Mouse (Mus musculus): ENCODE results near the gene Ggct.
"Not testable (repeated sequence)": the region's sequence is repeated elsewhere in the genome, so short reads cannot be mapped to it uniquely, and the experiment has no call there.

Ggct gene

DNA sequence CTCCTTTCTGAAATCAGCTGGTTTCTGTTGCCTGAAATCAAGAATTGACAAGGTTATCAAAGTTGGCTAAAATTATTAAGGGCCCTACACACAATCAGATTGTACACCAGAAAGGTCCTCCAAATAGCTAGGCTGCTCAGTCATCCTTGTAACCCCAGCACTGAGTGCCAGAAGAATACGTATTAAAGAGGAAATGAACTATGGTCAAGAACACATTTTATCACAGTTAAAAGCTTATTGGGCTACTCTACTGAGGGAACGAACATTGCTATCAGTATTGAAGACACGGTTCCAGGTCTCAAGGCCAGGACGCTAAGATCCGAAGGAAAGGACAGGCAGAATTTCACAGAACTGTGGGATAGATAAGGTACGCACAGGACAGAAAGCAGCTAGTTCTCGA, 609 bp downstream of the Ggct start:
- DNase-seq, result no peak

DNA sequence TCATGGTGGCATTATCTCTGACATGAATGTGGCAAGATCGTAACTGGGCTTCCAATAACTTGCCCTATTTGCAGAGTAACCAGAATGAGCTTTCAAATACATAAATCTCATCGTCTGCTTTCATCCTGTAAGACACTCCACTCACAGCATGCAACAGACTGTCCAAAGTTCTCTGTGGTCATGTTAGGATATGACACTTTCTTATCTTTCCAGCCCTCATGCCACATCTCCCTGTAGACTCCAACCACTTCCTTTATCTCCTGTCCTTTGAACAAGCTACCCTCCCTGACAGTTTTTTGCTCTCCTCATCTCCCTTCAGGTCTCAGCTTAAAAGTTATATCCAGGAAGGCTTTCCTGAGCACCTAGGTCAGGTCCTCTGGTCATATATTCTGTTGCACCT, 1.6 kb downstream of the Ggct start:
- DNase-seq, result no peak

DNA sequence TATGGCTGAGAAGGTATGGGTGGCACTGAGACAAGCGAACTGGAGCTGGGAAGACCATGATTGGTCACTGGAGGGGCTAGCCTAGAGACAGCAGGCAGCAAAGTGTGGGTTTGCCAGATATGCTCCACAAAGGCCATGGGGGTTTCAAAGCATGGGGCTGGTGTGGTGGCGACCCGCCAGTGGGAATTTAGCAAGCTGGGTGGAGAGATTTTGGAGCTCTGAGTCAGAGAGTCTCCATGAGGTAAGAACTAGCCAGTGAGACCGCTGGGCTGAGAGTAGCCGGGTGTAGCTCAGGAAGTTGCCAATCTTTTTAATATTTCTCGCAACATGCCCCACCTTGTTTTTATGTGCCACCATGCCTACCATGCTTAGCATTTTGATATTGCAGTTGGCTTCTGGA, 4.6 kb downstream of the Ggct start:
- no peak for DNase-seq

DNA sequence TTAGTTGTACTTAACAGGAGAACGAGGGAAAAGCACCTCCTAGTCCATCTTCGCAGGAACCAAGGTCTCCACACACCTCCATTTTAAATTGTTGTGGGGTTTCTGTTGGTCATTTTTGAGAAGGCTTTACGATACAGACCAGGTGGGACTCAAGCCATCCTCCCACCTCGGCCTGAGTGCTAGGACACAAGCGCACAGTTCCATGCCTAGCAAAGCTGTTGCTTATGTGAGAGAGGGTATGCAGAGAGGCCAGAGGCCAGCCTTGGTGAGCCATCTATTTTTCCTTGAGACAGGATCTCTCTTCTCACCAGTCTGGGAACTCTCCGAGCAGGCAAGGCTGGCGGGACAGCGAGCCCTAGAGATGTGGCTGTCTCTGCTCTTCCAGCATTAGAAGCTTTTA, 8.7 kb downstream of the Ggct start:
- DNase-seq, result no peak

DNA sequence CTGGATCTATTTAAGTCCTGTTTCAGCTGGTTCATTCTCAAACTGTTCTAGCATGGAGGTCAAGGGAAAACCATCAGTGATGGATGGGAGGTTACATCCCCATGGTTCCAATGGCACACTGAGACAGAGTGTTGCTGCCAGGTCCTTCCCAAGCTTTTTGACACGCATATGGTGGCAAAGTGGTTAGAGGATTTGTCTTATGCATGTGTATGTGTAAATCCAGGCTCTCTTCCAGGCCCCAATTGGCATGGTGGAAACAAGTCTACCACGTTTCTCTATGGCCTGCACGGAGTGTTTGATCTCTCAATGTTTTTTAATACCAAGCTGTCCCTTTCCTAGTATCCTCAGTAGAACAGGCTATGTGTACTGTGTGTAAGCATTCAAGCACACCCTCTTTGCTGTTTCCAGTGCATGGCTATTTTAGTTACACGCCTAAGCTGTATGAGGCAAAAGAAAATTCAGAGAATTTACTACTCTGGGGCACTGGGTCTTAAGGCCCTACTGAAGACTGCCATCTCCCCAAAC, 9.2 kb downstream of the Ggct start:
- no peak for DNase-seq

DNA sequence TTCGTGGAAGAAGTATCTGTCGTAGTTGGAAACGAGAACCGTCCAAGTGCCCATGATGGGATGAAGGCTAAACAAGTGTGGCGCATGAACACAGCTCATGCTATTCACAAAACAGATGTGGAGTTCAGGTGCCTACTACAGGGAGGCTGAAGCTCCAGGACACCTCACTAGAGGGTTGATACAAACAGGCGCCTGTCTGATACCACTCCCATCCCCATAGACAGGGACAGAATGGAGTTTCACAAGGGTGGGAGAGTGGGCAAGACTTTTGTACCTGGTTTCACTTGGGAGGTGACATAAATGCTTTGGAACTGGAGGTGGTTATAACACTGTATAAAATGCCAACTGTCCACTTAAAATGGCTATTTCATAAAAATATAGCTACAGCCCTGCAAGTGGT, 13.3 kb downstream of the Ggct start:
- DNase-seq, result no peak

DNA sequence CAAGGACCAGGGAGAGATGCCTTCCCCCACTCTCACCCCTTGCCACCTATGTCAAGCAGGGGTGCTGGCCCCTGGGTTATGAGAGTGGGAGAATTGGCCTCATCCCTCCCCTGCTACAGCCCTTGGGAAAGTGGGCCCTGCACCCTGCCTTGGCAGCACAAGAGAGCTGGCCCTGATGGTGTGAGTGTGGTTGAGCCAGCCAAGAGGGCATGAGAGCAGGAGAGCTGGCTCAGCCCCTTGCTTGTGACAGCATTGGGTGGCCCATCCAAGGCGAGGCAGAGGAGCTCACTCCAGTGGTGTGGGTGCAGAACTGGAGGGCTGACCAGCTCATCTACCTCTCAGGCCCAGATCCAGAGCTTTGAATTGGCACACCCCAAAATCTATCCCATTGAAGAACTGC, 17.1 kb downstream of the Ggct start:
- no peak for DNase-seq

DNA sequence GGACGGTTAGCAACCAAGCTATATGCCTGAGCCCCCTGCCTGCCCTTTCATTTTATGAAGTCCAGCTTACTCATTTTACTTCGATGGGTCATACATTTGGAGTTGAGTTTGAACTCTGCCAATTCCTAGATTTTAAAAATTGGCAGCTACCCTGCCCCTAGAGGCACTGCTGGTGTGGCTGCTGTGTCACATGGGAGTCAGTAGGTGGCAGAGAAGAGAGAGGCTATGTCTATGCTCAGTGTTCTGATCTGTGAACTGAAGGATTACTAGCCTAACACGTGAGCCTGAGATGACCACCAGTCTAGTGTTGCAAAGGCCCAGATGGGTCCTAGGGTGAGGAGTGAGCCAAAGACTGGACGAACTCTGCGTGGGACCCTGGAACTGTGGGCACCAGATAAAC, 18.2 kb downstream of the Ggct start:
- peak; percentile 41 to 51 for DNase-seq

DNA sequence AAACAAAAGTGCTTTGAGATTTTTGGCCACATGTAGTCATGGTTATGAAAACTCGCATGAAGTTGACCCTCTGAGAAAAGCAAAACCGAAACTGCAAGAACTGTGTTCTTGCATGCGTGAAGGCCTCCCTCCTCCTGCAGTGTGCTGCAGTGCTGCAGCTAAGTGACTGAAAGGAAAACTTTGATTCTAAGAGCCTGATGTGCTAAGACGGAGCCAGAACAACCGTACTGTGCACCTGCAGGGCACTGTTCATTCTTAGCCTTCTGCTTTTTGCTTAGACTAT, 19.9 kb downstream of the Ggct start:
- DNase-seq, result peak; percentile 22 to 43

DNA sequence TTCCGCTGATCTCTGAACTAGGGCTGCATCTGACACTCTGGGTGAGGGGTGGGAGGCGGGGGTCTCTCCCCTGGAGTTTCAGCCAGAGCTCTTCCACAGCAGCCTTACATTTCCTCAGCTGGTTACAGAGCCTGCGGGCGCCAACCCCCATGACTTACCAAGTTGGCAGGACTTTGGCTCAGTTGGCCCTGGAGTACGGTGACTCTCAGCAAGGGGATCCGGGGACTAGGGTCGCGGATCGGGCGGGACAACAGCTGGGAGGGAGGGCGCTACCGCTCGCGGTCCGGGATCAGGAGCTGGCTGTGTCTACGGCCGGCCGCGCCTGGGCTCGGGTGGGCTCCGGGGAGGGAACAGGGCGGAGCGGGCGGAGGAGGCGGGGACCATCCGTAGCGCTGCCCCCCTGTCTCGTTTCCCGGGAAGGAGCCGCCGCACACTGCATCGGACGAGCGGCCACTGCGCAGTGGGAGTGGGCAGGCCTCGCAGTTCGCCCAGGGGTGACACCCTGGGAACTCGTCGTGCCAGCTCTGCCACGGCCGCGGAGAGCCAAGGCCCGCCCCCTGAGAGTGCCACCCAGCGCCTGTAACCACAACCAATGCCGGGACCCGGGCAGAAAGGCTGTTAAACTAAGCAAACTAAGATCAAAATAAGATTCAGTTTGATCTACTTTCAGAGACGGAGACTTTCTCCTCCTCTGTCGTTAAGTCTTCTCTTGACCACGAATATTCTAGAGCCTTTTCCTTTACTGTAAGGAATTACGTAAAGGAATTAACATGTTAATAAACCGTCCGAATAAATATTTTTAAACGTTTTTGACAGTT, 20.4 kb downstream of the Ggct start, which contains the start of gene Nod1:
Gene Nod1, minus strand, starts transcription at position 502 of the 818 bp plus-strand sequence.
- DNase-seq, result peak; percentile 68 to 74

DNA sequence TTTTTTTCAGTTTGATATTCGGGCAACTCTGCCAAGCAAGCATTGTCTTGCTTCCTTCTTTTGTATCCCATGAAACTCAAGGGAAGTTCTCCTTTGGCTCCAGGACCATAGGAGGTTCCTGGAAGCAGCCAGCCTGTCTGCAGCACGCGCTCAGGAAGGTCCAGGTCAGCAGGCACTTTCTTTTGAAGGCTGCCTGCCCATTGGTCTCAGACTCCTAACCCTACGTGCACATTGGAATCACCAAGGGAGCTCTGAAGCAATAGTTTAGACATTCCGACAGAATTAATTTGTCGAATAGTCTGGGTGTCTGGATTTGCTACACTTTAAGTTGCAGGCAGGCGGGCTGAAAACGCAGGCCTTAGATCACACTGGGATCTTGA, 21.0 kb downstream of the Ggct start:
- DNase-seq, result no peak

DNA sequence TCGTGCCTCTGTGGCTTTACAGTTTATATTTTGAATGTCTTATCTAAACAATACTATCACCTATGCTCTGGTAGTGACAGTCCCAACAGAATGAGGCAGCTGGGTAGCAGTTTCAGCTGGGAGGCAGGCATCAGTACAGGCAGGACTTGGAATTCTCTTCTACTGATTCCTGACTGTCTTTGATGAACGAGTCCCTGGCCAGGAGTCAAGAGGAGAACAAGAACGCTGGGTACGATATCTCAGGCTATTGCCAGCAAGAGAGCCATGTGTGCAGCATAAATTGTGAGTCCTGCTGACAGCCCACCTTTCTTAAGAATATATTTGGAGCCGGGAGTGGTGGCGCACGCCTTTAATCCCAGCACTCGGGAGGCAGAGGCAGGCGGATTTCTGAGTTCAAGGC, 22.2 kb downstream of the Ggct start:
- no peak for DNase-seq

DNA sequence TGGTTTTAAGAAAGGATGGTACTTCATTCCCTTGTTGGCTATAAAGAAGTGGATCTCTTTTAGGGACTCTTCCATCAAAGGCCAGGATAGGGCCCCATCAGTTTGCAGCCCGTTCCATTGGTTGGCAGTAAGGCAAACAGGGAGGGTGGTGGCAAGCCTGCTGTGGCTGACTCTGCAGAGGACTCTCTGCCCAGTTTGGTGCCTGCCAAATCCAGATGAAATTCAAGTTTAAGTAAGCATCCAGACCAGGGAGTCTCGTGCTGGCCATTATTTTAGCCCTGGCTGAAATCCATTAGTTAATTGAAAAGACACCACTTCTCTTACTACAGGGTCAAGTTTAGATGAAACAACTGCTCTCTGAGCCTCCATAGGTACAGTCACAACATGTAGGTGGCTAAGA, 22.9 kb downstream of the Ggct start:
- no peak for DNase-seq

DNA sequence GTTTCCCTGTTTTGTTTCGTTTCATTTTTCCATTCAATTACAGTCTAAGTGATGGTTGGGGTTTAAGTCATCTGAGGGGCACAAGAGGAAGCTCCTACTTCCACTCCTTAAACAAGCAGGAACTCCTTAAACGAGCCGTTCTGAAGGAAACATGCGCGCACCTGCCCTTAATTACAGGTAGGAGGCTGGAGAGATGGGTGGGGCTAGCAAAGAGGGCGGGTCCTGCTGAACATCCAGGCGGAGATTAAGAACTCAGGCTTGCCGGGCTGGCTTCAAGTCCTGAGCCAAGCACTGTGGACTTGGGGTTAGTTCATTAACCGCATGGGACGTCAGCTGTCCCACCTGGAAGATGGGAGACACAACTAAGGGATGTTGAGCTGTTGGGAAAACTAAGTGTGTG, 25.2 kb downstream of the Ggct start:
- DNase-seq, result no peak

DNA sequence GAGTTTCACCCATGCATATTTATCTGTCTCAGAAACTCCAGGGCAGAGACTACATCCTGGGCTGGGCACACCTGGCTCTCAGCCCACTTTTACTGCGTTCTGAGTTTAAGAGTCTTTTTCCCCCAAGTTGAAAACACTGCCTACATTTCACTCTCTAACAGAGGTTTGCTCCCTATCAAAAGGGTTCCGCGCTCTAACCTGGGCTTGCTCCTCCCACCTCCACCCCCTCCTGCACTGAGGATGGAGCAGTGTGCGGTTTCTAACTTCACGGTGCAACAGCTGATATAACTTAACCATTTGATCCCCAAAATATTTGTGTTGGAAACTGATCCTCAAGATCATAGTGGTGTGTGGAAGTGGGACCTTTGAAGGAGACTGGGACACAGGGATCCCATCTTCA, 27.5 kb downstream of the Ggct start:
- peak in 1 of 2 experiments; percentile 27 for DNase-seq

DNA sequence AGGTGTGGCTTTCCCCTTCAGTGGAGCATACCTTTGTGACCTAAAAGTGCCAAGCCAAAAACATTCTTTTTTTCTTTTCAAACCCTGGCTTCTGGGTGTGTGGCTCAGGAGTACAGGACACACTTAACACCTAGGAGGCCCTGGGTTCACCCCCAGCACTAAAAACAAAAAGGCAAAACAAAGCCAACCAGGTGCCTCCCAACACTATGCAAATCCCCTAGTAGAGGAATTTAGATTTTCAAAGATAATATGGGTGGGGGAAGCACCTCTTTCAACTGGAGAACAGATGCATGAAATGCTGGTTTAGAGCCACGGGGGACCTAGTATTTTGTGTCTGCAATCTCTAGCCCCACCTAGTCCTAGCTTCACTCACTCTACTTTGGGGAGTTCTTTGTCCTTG, 28.0 kb downstream of the Ggct start:
- no peak for DNase-seq

DNA sequence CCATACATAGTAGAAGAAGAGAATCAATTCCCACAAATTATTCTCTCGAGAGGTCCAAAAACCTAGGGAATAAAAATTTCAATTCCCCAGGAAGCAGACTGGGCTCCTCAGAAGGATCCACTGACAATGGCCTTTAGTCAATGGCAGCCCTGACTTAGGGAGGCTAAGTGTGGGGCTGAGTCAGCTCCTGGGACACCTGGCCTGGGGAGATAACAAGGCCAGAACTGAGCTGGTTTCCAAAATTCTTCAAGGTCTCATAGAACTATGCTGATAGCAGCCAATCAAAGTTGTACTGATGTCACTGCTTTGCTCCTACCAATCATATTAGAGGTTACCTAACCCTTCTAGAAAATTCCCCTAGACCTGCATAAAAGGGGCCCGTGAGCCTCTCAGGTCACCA, 29.2 kb downstream of the Ggct start:
- no peak for DNase-seq

DNA sequence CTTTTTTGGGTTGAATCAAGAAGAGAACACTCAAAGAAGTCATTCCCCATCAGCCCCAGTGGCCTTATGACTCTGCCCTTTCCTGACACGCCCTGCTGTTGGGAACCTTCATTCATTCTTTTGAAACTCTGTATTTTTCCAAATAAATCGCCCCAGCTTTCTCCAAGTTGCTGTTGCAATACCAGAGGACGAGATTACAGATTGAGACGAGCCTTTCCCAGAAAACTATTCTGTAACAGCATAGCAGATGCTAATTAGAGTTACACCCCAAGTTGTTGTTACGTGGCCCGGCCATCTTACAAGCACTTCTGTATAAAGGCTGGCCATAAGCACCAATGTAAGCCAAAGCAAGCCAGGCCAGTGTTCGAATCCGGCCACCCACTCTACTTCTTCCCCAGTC, 35.1 kb downstream of the Ggct start:
- DNase-seq, result no peak

DNA sequence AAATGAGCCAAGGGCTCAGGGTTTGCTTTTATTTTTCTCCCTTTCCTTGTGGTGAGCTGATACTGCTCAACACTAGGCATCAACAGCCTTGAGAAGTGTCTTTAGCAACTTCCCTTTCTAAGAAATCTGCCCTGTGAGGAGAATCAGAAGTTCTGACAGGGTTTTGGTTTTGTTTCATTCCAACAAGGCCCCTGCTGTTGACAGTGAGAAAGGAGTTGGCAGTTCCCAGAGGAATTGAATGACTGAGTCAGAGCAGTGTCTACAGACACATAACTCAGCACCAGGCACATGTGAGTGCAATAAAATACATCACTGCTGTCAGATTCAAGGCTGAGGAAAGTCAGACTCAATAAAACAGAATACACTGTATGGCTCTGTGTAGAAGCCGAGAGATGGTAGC, 36.3 kb downstream of the Ggct start:
- DNase-seq, result no peak

DNA sequence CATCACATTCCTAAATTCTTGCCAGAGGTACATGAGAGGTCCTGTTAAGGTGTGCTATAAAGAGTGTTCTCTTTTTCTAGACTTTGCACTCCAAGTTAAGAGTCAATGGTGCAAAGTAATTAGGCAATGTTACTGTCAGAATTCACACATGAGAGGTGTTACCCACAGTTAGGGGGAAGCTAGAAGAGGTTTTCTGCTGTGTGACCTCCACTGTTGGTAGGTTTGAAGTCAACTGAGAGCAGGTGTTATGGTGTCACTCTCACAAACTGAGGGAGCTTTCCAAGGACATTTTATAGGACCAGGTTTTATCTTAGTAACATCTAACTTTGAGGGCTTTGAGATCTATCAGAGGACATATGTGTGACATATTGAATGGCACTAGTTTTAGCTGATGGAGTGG, 36.8 kb downstream of the Ggct start:
- DNase-seq, result no peak

DNA sequence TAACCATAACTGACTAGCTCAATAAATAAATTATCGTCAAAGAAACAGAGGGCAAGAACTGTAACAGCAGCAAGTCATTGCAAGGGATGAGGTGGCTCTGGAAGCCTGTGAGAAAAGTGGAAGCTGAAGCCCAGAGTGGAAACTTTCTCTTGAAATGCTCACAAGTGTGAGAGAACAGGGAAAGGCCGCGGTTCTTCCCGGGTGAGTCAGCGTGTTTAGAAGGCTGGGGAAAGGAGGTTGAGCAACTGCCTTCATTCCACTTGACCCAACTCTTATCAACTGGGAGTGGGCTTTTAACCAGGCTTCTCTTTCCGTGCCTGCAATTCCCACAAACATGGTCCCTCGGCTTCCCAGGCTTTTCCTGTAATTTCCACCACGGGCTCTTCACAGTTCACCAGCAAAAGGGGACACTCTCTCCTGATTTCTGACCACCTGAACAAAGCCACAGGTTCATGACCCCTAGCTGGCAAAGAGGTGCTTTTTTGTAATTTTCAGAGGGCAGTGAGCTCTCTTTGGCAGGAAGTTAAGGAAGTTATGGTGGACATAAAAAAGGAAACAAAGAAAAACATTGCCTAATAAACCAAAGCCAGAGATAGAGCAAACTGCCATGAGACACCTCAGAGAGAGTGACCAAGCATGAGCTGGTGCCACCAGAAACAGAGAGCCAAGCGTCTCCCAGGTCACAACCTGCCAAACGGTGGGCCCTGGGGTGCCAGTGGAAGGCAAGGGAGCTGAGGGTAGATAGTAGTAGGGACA, 37.9 kb downstream of the Ggct start:
- DNase-seq, result no peak

DNA sequence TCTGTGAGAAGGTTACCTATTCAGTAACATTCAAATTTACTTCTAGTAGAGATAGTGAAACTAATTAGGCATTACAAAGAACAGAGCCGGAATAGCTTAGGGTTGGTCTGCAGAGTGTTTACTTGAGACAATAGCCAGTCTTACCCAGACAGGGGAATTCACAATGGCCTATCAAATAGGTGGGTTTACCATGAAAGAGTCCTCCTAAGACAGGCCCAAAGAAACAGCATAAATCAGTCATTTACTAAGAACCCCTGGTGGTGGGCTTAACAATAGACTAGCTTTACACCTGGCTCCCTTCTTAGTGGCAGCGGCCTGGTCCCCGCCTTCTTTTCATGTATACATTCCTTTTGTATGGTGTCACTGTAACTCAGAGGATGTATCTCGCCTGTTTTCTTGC, 39.4 kb downstream of the Ggct start:
- not testable (repeated sequence) for DNase-seq

DNA sequence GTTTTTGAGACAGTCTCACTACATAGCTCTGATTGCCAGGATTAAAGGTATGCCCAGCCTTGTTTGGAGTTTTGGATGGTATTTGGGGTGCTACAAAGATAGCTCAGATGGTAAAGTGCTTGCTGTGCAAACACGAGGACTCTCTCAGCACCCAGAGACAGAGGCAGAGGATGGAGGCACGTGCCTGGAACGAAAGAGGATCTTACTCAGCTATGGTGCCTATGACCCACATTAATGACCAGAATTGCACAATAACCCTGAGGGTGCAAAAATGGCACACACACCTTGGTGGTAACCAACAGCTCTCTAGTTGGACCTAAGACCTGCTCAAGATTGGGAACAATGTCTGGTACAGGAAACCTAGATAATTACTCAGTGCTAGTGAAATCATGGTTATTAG, 40.2 kb downstream of the Ggct start:
- no peak for DNase-seq

DNA sequence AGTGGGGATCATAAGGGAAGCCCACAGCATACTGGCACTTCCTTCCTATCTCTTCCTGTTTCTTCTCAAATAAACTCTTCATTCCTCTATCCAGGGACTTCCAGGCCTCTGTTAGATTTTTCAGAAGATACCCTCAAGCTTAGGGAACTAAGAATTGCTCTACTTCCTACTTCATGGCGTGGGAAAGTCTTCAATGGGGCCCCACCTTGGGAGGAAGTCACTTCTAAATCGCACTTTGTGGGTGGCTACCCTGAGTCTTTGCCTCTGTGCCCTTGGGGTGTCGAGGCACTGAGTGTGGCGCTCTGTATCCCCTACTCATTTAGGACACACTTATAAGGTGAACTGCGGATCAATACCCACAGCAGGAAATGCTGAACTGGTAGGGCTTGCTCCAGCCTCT, 44.1 kb downstream of the Ggct start:
- no peak for DNase-seq
